Mouse (Mus musculus) forelimb bud, embryonic 11.5 days (tissue): ENCODE measurements around the gene Gm20388.

Experiments
- DNase-seq: peaks from one replicate; pipeline ENCODE4 v3.0.0-alpha.2; 2012; ENCODE audit warnings: low read depth, low spot score

Gm20388 gene

GRCm38 (mm10) chr8:124375727-124376126, 4465.1 kb downstream of the Gm20388 start:
- DNase-seq: no peak

GRCm38 (mm10) chr8:124376406-124376805, 4465.8 kb downstream of the Gm20388 start:
- no peak for DNase-seq

GRCm38 (mm10) chr8:124379289-124379688, 4468.6 kb downstream of the Gm20388 start:
- no peak for DNase-seq

- no peak for DNase-seq
Measured at GRCm38 (mm10) chr8:124382235-124382634, 4471.6 kb downstream of the Gm20388 start.

- DNase-seq: no peak
Measured at GRCm38 (mm10) chr8:124384336-124384735, 4473.7 kb downstream of the Gm20388 start.

GRCm38 (mm10) chr8:124386225-124386899, 4475.7 kb downstream of the Gm20388 start:
- no peak for DNase-seq

- no peak for DNase-seq
Measured at GRCm38 (mm10) chr8:124389495-124389894, 4478.9 kb downstream of the Gm20388 start.

GRCm38 (mm10) chr8:124391191-124391590, 4480.6 kb downstream of the Gm20388 start:
- no peak for DNase-seq

GRCm38 (mm10) chr8:124392271-124393012, 4481.8 kb downstream of the Gm20388 start:
- DNase-seq: no peak

GRCm38 (mm10) chr8:124393013-124393412, 4482.4 kb downstream of the Gm20388 start:
- DNase-seq: no peak

GRCm38 (mm10) chr8:124393927-124394326, 4483.3 kb downstream of the Gm20388 start:
- no peak for DNase-seq

GRCm38 (mm10) chr8:124394951-124395350, 4484.3 kb downstream of the Gm20388 start:
- DNase-seq: no peak
